Mouse (Mus musculus) leukemia stem cell, adult 10-12 weeks (primary cell): ENCODE data around the gene Cyb5r3. TPM values are rescaled to one million over a fixed set of nuclear protein-coding genes. Genes with fewer than 3 reads are reported as not detected.

ENCODE experiments used
- polyA plus RNA-seq: library from polyadenylated mRNA; stranded (reverse); fragments of >175 nt; gene quantifications from 2 replicates; pipeline ENCODE4 v1.2.3, GENCODE M21; 2012; ENCODE audit warnings: low replicate concordance

Gene Cyb5r3
- polyA plus RNA-seq: 101 and 214 TPM in 2 replicates

DNA sequence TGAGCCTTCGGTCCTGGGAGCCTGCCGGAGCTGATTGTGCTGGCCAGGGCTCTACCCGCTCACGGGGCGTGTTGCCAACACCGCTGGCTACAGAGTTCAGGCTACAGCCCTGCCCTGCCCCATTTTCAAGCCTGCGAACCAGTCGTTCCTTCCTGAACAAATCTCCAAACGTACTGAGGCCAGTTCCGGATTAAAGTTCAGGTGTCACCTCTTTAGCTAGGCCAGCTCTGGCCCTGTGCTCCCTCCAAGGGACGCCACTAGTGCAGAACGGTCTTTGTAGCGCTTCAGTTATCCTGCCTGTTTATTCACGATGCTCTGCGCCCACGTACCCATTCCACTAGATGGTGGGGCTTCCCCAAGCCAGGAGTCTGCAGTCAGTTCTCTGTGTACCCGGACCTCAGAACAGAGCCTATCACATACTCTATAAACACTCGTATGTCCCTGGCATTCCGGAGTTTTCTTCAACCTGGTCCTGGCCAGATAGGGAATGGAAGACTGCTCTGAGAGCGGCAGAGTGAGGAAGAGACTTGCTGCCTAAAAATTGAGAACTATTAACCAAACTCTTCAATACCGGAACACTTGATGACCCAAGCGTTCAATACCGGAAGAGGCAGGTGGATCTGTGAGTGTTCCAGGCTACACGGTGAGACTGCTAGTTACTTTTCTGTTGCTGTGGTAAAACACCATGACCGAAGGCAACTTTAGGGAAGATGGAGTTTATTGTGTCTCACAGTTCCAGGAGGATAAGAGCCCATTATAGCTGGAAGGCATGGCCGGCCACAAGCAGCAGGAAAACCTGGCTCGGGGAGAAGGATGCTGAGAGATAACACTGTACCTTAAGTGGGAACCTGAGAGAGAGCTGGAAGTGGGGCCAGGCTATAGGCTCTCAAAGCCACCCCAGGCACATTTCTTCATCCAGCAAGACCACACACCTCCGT is at the start of gene Cyb5r3:
Cyb5r3 (minus strand) TSS at position 101 of the 938 bp plus-strand sequence.

DNA sequence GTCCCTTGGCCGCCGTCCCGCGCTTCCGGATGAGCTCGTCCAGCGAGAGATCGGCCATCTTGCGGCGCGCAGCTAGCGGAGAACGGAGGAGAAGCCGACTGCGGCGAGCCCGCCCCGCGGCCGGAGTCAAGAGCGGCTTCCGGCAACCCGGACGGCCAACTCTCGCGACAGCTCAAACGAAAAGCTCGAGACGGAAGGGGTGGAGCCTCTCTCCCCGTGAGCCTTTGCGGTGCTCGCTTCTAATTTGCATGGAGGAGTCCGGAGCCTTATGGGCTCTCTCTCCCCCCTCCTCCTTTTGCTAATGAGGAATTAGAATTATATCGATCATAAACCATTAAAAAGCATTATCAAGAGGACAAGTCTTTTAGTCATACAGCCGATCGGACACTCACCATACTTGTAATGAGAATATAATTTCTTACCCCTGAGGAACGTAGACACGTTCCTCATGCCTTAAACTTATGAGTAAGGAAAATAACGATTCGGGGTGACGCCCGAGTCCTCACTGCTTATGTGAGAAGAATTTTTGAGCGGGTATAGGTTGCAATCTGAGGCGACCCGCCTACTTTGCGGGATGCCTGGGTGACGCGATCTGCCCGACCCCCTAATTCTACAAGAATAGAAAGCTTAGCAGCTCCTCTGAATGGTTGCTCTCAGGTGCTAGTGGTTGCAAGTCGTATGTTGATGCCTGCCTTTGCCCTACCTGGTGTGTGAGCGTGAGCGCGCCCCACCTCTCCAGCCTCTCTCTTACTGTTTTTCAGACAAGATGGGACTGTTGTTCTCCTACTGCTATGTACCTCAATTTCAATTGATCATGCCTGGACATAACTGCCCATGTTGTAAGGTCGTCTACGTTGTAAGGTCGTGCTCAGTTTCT is 23.0 kb downstream of the Cyb5r3 start, which contains the start of gene Poldip3:
Poldip3 (minus strand) TSS at position 189 of the 877 bp plus-strand sequence.

DNA sequence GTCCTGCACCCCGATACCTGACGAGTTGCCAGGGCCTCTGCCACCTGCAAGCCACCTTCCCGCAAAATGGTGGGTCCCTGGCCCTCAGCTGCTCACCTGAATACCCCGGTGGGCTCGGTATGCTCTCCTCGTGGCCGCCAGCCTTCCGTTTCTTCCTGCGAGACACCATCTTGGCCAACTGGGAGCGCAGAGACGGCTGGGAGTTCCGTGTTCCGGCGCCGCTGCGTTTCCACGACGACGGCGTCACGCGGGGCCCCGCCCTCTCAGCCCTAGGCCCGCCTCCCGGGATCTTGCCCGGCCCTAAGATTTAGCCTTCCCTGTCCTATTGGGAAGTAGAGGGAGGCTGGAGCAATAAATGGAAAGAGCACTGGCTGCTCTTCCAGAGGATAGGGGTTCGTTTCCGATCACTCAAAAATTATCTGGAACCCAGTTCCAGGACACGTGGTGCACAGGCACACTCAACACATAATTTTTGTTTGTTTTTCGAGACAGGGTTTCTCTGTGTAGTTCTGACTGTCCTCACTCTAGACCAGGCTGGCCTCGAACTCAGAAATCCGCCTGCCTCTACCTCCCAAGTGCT is 49.7 kb downstream of the Cyb5r3 start, which contains the start of gene Rrp7a:
Rrp7a (minus strand) TSS at position 236 of the 580 bp plus-strand sequence.

Other genes with a start within 250 kb of the Cyb5r3 start
- 14.1 and 15.3 TPM in 2 replicates for gene Tcf20, start 184.7 kb downstream of the Cyb5r3 start, polyA plus RNA-seq
- 2.2 and 3.7 TPM in 2 replicates for gene Nfam1, start 139.3 kb downstream of the Cyb5r3 start, polyA plus RNA-seq
- 2.3 and 5.1 TPM in 2 replicates for gene Serhl, start 83.1 kb downstream of the Cyb5r3 start, polyA plus RNA-seq
- 43.3 and 127 TPM in 2 replicates for gene Rrp7a, start 49.8 kb downstream of the Cyb5r3 start, polyA plus RNA-seq
- 133 and 155 TPM in 2 replicates for gene Poldip3, start 23.2 kb downstream of the Cyb5r3 start, polyA plus RNA-seq
- 2.6 and 4.4 TPM in 2 replicates for gene A4galt, start 79.2 kb upstream of the Cyb5r3 start, polyA plus RNA-seq
- 4.6 and 8.6 TPM in 2 replicates for gene Arfgap3, start 177.7 kb upstream of the Cyb5r3 start, polyA plus RNA-seq